Mouse (Mus musculus) lung, adult 18-20 months (tissue): ENCODE measurements around the gene Krtap21-1.

Experiments
- DNase-seq, 2 experiments: peaks; one replicate each; pipeline ENCODE4 v3.0.0; 2022; ENCODE audit warnings: mixed read lengths in 2 of 2

The Krtap21-1 gene

DNA sequence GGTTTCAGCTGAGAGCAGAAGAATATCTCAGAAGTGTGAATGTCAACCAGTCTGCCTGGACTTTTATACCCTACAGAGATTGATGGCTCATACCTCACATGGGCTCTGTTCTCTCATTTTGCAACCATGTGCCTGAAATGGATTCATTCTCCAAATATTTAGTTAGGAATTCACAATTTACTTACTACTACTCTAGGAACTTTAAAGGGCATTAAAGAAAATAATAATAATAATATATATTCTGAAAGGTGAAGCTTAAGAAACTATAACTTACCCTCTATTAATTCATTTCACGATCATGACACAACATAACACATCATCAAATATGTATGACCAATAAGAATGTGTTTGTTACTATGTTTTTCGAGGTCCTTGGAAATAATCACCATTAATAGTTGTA, at the start of gene Krtap21-1:
Krtap21-1 (minus strand) TSS at position 101 of the 400 bp plus-strand sequence.
- no peak for DNase-seq

DNA sequence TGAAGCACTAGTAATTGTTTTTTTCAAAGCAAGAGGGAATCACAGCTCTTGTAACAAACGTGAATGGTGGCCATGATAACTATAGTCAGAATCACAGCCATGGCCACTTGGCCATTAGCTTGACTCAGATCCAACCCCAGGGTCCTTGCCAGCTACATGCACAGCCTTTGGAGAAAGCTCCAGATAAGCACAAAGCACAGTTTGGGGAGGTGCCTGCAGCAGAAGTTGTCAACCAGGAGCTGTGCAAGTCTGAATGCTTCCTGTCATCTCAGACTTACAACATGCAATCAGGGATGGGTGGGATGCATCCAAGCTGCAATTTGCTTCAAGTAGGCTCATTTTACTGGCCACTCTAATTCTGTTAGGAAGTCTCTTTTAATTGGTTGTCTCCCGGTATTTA, 25.9 kb upstream of the Krtap21-1 start:
- DNase-seq: no peak

DNA sequence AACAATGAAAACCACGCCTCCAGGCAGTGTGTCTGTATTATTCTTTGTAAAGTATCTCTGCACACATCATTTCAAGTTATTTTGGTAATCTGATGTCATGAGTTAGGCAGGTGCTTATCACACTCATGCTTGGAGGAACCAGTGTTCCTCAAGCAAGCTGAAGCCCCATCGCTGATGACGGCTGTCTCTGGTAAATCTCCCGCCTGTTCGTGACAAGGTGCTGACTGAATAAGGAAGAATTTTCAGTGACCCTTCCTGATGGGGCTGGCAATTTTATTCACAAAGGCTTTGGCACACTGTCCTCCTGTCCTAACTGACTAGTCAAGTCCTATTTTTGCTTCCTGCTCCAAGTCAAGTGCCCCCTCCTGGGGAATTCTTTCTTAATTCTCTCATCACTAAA, 21.6 kb upstream of the Krtap21-1 start:
- DNase-seq: no peak

GRCm38 (mm10) chr16:89420011-89420410, 16.3 kb upstream of the Krtap21-1 start, which contains the start of gene Krtap6-2:
Gene Krtap6-2 (minus strand): TSS chr16:89420111.
- DNase-seq: no peak

DNA sequence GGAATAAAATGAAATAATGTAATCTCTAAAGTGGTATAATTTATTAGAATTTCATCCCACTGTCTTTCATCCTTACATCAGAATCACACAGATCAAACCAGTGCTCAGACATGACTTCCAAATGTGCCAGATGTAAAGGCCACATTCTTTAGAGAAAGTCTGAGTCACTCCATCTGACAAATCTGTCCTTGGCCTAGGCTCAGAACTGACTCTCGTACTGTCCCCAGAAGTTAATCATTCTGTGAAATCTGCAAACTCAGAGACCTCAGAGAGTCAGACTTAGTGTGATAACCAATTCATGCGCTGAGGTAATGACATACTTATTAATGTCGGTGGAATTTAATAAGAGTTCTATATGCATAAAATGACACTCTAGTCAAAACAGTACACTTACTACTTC, 12.6 kb upstream of the Krtap21-1 start:
- no peak for DNase-seq

GRCm38 (mm10) chr16:89410345-89411068, 6.8 kb upstream of the Krtap21-1 start:
- no peak for DNase-seq

DNA sequence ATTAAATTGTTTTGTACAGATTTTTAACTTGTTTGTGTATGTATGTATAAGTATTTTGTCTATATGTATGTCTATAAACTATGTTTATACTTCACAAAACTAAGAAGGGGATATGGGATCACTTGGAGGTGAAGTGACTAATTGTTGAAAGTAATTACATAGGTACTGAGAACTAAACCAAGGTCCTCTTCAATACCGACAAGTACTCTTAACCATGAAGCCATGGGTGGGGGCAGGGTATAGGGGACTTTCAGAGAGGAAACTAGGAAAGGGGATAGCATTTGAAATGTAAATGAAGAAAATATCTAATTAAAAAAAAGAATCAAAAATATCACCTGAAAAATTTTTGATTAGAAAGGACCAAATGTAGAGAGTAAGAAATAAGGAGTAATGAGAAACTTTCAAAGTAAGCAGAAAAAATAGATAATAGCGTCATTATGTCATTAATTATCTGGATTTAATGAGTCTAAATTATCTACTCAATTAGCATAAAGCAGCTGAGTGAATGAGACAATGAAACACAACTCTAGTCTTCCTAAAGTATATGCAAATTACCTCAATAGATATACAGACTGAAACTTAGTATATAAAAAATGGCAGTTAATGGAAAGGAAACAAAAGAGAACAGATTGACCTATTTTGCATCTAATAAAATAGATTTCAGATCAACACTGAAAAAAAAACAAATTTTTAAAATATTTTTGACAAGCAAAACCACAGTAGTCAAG, 30.8 kb downstream of the Krtap21-1 start:
- no peak for DNase-seq
